Mouse (Mus musculus): ENCODE measurements at regions not wholly inside any gene's neighbourhood (a gene's known extent, or its start where the extent isn't known, plus 50 kb on each side); places are given as distances from the start of the nearest gene placed in this dataset.

DNA sequence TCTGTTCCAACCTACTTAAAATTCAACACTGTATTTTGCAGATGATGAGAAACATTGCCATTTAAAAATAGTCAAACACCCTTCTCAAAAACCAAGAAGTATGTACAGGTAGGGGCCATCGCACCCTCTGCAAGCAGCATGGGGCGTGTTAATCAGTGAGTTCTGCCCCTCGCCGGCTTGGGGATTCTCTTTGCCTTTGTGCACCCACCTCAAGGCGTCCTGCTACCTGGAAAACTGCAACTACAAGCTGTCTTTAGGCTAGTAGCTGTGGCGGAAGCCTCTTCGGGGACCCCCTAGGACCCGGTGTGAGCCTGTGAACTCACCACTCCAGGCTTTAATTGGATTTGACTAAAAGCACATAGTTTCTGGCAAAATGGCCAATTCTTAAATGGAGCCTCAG lies 311.0 kb downstream of the Mtx2 start:
- intact Hi-C loops (cut with DNase I): loop anchor here (5.0 kb wide), 2 partner anchors 174 to 434 kb away; partner anchors contain the start of gene Hoxd8
- no peak for DNase-seq

DNA sequence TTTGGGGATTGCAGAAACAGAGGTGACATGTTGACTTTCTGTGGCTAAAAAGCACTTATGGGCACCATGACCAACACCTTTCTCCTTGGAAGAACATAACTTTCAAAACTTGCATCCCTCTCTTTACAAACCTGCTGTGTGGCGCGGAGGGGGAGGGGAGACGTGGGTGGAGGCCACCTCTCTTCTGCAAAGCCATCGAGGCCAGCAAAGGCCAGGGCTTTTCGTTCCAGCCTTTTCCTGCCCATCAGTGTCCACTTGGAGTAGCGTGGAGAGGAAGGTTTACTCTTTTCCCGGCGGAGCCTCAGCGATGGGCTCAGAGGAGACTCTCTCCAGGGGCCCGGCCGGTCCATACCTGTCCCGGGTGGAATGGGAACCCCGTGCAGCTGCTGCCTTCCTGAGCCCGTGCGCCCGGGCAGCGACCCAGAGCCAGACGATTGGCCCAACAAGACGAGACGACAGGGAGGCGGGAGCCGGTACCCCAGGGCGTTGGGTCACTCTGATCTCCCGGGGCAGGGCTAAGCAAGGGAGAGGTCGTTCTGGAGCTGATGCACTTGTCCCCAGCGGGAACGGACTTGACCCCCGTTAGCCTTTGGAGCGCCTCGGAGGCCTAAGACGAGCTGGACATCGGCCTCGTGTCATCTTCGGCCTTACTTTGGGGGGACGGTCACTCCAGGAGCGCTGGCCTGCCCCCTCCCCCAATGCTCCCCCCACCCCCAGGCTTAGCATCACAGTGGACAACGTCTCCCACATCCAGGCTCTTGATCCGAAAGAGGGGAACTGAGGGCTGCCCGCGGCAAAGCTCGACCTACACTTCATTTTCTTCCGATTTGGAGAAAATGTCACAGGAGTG lies 311.8 kb downstream of the Mtx2 start:
- intact Hi-C loops (cut with DNase I): loop anchor here (5.0 kb wide), 2 partner anchors 175 to 435 kb away; partner anchors contain the start of gene Hoxd8
- peak in 1 of 2 experiments; percentile 22 for DNase-seq

DNA sequence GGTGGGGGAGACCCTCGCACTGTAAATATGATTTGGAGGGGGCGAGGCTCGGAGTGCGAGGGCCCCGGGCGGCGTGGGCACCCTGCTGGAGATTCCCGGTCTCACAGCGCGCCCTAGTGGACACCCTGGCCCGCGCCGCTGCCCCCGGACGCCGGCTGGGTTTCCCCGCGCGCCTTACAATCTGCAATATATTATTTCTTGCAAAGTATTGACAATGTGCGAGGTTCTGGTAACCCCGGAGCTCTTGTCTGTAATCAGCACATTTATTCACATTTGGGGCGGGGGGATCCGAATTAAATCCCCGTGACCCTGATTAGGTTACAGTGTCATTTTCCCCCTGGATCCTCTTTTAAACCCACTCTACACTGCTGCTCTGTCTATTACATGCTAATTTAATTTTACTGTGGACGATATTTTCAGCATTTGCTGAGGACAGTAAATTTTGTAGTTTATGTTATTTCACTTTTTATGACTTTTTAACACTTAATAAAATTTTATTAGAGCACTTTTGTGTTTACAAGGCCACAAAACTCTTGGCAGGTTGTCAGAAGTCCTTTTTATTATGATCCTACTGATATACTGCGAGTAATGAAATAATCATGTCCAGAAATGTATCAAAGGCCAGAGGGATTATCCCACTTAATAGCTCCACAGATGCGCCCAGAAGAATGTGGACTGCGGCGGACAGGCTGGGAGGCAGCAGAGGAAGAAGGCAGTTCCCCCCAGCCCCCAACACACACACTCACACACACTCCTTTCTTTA lies 312.6 kb downstream of the Mtx2 start:
- intact Hi-C loops (cut with DNase I): loop anchor here (5.0 kb wide), 2 partner anchors 176 to 436 kb away; partner anchors contain the start of gene Hoxd8
- peak; percentile 35 to 69 for DNase-seq

DNA sequence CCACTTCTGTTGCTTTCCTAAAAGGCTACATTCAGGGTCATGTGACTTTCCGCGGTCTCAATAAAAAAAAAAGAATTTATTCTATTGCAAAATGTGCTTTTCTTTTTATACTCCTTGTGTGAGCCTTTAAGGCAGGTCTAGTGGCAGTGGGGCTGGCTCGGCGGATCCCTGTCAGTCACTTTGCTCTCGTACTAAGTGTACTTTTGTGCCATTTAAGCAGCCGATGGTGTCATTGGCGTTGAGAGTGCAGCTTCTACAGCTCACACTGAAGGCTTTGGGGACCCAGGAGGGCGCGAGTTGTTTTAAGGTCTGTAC lies 313.1 kb downstream of the Mtx2 start:
- no peak for DNase-seq
- intact Hi-C loops (cut with DNase I): loop anchor here (5.0 kb wide), 2 partner anchors 176 to 436 kb away; partner anchors contain the start of gene Hoxd8

DNA sequence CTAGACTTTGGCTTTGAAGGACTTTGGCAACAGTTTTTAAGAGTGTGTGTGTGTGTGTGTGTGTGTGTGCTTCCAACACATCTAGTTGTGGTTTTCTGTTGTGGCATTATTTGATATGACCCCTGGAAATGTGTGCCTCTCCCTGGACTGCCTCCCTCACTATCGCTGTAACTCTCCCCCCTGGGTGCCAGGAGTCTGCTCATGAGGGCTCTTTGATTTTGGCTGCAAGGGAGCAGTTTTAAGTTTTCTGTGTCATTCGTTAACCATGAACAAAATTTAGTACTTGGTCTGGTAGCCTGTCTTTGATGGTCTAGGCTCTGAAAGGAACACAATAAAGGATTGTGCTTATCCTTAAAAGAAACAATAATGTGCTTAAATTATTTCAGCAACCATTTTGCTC lies 313.9 kb downstream of the Mtx2 start:
- intact Hi-C loops (cut with DNase I): loop anchor here (5.0 kb wide), 2 partner anchors 177 to 437 kb away; partner anchors contain the start of gene Hoxd8

DNA sequence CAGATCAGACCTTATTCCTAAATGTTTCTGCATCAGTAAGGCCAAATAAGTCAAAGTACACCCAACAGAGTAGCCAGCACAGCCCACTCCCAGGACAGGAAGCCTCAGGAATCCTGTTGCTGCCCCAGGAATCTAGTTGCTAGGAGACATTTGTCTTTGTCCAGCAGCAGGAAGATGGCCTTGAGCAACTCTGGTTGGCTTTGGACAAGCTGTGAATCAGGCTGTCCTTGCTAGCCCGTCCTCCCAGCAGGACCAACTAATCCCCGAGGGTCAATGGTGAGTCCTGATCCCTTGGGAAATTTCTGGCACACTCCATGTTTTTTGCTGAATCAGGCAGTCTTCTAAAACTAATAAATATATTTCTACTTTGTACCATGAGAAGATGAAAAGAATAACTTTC lies 317.1 kb downstream of the Mtx2 start:
- intact Hi-C loops (cut with DNase I): loop anchor here (5.0 kb wide), 1 partner anchor 85 kb away; no protein-coding TSS in a partner anchor
- no peak for DNase-seq

More for the DNA sequence above, 313.9 kb downstream of the Mtx2 start:
- DNase-seq: no peak

DNA sequence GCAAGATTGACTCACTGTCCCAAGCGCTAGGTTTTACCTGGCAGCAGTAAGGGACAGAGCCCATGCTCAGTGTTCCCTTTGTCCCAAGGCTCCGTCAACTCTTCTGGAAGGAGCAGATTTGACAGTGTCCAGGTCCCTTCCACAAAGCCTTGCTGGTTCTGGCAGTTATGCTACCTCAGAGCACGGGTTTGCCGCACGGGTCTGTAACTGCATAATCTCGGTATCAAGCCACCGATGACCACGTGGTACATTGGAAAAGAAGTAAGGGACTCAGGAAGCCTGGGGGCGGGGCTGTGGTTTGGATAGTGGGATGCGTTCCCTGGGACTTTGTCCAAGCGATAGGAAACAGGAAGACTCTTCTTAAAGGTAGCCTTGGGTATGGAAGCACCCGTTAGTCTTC lies 319.3 kb downstream of the Mtx2 start:
- intact Hi-C loops (cut with DNase I): loop anchor here (5.0 kb wide), 2 partner anchors 88 to 442 kb away; no protein-coding TSS in a partner anchor
- DNase-seq: no peak

DNA sequence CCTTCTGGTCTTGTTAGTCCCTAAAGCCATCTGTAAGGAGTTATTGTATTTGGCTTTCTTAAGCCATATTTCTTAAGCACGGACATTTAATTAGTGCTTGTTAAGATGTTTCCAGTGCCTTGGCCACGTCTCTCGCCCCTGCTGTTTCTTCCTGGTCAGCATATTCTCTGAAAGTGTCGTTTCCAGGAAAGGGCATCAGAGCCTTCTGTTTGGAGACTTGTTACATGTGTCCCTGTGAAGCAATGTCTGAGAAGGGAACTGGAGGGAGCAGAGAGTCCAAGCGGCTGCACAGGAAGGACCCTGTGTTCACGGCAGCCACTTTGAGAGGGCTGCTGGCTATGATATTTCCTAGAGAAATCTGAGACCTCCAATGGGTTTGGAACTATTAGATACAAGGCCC lies 320.7 kb downstream of the Mtx2 start:
- DNase-seq: no peak
- intact Hi-C loops (cut with DNase I): loop anchor here (5.0 kb wide), 1 partner anchor 441 kb away; no protein-coding TSS in a partner anchor

DNA sequence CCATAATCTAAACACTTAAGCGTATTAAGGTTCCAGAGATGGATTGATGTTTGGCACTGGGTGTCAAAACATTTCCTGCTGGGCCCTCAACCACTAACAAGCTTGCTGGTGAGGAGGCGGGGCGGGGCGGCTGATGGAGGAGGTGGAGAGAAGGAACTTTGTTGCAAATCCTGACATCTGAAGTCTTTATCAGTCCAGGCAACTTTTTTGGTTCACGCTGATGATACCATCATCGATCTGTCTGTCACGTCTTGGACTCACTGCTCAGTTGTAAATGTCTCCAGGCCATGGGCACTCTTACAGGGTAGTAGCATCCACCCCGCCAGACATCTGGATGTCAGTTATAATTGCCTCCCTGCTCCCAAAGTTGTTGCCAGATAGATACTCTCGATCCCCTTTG lies 321.8 kb downstream of the Mtx2 start:
- DNase-seq: no peak
- intact Hi-C loops (cut with DNase I): loop anchor here (5.0 kb wide), 1 partner anchor 440 kb away; no protein-coding TSS in a partner anchor

DNA sequence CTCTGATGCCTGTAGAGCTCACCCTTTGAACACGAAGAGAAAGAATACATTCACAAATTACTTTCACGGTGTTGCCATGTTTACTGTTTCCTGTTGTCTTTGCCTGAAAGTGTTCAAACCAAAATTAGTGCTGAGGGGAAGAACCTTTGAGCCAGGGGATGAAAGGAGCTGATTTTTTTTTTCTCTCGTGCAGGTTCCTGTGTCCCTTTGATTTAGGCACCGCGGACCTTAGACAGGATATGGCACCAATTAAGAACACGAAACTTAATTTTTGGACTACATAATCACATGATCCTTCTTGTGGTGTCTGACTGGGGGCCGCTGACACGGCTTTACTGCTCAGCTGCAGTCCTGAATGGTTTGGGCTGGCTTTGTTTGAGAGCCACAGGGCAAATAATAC lies 322.4 kb downstream of the Mtx2 start:
- intact Hi-C loops (cut with DNase I): loop anchor here (5.0 kb wide), 1 partner anchor 439 kb away; no protein-coding TSS in a partner anchor

DNA sequence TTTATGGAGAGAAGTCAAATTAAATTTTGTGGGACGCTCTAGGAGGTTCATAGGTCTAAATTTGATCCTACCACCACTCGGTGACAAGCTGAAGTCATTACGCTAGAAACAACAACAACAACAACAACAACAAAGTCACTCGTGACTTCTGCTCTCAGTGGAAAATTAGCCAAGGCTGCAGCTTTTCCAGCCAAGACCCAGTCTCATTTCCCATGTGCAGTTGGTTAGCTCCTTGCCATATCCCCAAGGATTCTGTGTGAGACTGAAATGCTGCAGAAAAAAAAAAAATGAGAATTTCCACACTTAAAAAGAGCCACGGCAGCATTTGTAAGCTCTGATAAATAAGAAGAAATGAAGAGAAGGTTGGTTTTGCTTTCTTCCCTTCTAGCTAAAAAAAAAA lies 323.4 kb downstream of the Mtx2 start:
- intact Hi-C loops (cut with DNase I): loop anchor here (5.0 kb wide), 1 partner anchor 438 kb away; no protein-coding TSS in a partner anchor
- DNase-seq: no peak

More for the DNA sequence above, 322.4 kb downstream of the Mtx2 start:
- DNase-seq: no peak

DNA sequence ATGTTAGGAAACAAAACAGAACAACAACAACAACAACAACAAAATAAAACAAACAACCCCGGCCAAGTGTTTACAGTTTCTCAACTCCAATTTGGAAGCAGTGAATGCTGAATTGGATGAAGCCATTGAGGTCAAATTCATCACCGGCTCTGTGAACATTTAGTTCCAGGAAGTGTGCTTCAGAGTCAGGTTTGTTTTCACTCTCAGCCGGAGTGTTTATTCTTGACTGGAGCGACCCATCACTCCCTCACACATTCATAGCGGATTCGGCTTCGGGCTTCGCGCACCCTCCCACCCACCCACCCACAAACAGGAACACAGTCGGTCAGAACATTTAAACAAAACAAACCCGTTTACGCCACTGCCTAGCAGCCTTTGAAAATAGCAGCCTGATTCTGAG lies 324.0 kb downstream of the Mtx2 start:
- no peak for DNase-seq

DNA sequence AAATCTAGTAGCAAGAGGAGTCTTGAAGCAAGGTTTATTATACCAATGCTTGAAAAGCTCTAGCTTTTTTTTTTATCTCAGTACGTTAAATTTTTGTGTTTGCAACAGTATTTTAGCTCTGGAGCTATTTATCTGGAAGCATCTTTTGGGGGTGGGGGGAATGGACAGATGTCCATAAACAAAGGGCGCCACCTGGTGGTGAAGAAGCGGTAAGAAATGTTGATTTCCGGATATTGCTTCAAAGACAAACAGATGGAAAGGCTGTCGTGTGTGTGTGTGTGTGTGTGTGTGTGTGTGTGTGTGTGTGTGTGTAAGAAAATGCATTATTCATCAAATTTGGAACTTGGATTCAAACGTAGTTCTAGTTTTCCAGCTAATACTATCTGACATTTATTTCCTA lies 325.4 kb downstream of the Mtx2 start:
- peak in 1 of 2 experiments; percentile 31 for DNase-seq
- intact Hi-C loops (cut with DNase I): loop anchor here (5.0 kb wide), 2 partner anchors 166 to 449 kb away; partner anchors contain the start of gene Hoxd8

More for the DNA sequence above, 324.0 kb downstream of the Mtx2 start:
- intact Hi-C loops (cut with DNase I): loop anchor here (5.0 kb wide), 1 partner anchor 438 kb away; no protein-coding TSS in a partner anchor

DNA sequence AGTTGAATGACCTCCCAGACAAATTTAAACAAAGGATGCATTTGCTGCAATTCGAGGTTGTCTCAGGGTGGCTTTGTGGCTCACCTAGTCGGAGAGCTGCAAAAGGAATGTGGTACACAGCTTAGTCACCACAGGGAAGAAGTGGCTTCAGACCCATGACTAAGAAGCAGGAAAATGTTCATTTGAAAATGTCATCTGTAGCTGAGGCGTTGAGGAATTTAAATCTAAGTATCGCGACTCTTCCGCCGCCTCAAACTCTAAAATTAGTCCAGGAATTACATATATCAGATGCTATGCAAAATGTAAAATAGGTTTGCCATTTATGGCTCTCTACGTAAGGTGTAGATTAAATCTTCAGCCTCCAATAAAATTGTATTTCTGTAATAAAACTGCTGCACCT lies 325.9 kb downstream of the Mtx2 start:
- intact Hi-C loops (cut with DNase I): loop anchor here (5.0 kb wide), 2 partner anchors 166 to 449 kb away; partner anchors contain the start of gene Hoxd8
- no peak for DNase-seq

DNA sequence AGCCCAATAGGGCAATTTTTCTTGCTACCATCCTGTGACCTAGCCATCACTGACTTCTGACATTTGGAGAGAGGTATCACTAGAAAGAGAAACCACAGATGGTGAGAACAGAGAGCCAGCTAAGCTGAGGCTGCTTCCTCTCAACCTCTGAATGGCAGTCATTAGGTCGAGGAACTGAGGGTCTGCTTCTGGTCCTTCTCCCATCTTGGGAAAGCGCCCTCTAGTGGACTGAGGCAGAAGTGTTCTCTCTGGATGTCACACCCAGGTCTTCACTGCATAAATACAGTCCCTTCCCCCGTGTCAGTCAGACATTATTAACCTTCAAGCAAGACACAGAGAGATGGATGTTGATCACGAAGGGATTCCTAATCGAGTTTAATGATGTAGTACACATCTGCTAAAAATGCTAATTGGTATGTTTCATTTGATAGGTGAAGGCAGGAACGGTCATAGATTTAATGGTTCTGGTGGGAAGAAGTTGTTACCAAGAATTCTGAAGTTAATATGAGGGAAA lies 326.9 kb downstream of the Mtx2 start:
- no peak for DNase-seq
- intact Hi-C loops (cut with DNase I): loop anchor here (5.0 kb wide), 2 partner anchors 165 to 450 kb away; partner anchors contain the start of gene Hoxd8

DNA sequence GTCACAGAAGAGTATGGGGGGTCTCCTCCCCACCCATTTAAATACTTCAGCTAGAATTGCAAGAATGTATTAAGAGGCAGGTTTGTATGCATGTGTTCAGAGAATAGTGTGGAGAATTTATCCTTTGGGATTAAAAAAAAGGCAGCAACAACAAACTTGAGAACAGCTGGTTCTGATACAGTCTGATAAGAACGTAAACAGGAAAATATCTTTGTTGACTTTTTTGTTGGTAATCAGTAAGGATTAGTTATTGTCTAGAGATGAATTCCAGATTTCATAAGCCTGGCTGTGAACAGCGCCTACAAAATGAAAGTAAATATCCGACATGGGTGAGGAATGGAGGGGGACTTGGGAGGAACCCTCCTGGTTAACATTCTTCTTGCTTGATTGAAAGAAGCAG lies 328.8 kb downstream of the Mtx2 start:
- no peak for DNase-seq
- intact Hi-C loops (cut with DNase I): loop anchor here (5.0 kb wide), 2 partner anchors 163 to 452 kb away; partner anchors contain the start of gene Hoxd8

DNA sequence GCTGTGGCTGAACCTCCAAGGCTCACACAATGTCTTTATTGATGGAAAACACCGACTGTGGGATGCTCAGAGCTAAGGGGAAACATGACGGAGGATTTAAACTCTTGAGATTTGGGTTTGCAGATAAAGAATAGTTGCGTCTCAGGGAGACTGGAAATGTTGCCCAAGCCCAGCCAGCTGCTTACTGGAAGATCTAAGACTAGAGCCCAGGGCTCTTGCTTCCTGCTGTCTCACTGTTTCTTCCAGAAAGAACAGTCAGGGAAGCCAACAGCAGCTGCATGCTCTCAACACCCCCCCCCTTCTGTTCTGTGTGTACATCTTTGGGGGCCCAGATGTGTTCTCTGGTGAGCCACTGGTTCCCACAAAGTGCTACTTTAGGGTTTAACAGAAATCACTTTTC lies 333.0 kb downstream of the Mtx2 start:
- DNase-seq: peak in 1 of 2 experiments; percentile 7

DNA sequence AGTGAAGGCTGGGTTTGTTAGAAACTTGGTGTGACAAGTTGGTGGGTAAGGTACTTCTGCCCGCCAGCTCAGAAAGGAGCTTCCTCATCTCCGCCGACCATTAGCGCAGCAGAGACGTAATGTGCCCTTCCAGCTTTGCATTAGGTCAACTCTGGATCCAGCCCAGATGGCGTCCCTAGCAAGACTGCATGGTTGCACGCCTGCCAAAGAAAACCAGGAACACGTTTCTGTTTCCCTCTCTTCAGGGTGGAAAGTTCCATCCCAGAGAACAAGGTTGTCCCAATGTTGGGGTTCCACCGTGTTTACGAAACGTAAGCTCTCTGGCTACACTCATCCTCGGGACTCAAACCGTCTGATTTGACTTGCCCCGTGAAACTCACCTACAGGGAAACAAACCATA lies 335.5 kb downstream of the Mtx2 start:
- intact Hi-C loops (cut with DNase I): no loop called here
- DNase-seq: no peak

More for the DNA sequence above, 333.0 kb downstream of the Mtx2 start:
- intact Hi-C loops (cut with DNase I): no loop called here

DNA sequence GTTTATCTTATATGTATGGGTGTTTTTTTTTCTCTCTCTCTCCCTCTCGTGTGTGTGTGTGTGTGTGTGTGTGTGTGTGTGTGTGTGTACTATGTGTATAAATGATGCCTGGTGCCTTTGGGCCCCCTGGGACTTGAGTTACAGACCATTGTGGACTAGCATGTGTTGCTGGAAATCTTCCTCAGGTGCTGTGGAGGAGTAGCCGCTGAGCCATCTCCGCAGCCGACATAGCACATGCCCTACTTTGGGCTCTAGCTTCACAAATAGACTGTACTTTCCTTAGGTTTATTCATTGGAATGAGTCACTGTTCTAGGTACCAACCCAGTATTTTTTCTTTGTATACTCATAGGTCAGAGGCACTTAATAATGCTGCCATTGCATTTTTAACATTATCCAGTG lies 339.4 kb downstream of the Mtx2 start:
- no peak for DNase-seq
- intact Hi-C loops (cut with DNase I): no loop called here

DNA sequence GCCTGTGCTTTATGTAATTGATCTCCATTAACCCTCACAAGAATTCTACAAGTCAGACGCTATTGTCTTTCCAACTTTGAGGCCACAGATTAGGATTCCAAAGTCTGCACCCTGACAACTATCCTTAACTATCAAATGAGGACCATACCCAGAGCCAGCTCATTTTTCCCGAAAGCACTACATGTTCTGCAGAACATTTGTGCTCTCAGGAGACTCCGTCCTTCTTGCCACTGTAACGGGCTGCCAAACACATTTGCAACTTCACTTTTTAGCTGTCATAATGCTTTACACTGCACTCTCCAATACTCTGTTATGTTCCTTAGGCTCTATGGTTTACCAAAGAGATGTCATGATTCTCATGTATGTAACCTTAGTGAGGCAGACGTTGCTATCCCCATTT lies 350.7 kb downstream of the Mtx2 start:
- no peak for DNase-seq
- intact Hi-C loops (cut with DNase I): no loop called here
